Mouse (Mus musculus): ENCODE results near the gene Rnd1. TPM values are rescaled to one million over a fixed set of nuclear protein-coding genes. Genes with fewer than 3 reads are reported as not detected.

The Rnd1 gene
- polyA plus RNA-seq, 1 experiment from 2014 or later = 16.4 TPM

GRCm38 (mm10) chr15:98648071-98648470, 29.2 kb downstream of the Rnd1 start:
- Histone ChIP-seq H3K36me3 (ENCODE audit: control insufficient read depth, insufficient read depth) (peaks cover 61% of the 10 kb centered on the region), H3K4me1 (replicated peaks; ENCODE audit: control insufficient read depth, insufficient read depth, low read length) (no peaks in the 10 kb centered on the region), H3K27ac (ENCODE audit: low read length) (no peak overlapping the region), H3K9ac (replicated peaks; ENCODE audit: low read depth, low read length) (no peak overlapping the region), H3K4me2 (ENCODE audit: low read length) (no peak overlapping the region), H3K9me3 (ENCODE audit: control insufficient read depth, low read length) (no peaks in the 10 kb centered on the region), H3K4me3 (replicated peaks; ENCODE audit: low read length) (no peak overlapping the region), H3K27me3 (replicated peaks; ENCODE audit: control insufficient read depth, insufficient read depth, low read length) (no peaks in the 10 kb centered on the region)
- 70% methylated on average over 3 of the region's 3 CpGs for WGBS
- ATAC-seq = no peak

- 90% methylated on average over 10 of the region's 10 CpGs for WGBS
- Histone ChIP-seq H3K4me3 (replicated peaks; ENCODE audit: low read length) (no peak overlapping the region), H3K27ac (ENCODE audit: low read length) (no peak overlapping the region), H3K27me3 (replicated peaks; ENCODE audit: control insufficient read depth, insufficient read depth, low read length) (no peaks in the 10 kb centered on the region), H3K9me3 (ENCODE audit: control insufficient read depth, low read length) (no peaks in the 10 kb centered on the region), H3K36me3 (ENCODE audit: control insufficient read depth, insufficient read depth) (peaks cover 61% of the 10 kb centered on the region), H3K4me1 (replicated peaks; ENCODE audit: control insufficient read depth, insufficient read depth, low read length) (no peaks in the 10 kb centered on the region), H3K4me2 (ENCODE audit: low read length) (no peak overlapping the region), H3K9ac (replicated peaks; ENCODE audit: low read depth, low read length) (no peak overlapping the region)
- ATAC-seq = no peak
Observed at GRCm38 (mm10) chr15:98647308-98647707, 30.0 kb downstream of the Rnd1 start.

GRCm38 (mm10) chr15:98646737-98647136, 30.5 kb downstream of the Rnd1 start:
- Histone ChIP-seq H3K36me3 (ENCODE audit: control insufficient read depth, insufficient read depth) (peaks cover 60% of the 10 kb centered on the region), H3K27me3 (replicated peaks; ENCODE audit: control insufficient read depth, insufficient read depth, low read length) (no peaks in the 10 kb centered on the region), H3K27ac (ENCODE audit: low read length) (no peak overlapping the region), H3K9ac (replicated peaks; ENCODE audit: low read depth, low read length) (no peak overlapping the region), H3K4me1 (replicated peaks; ENCODE audit: control insufficient read depth, insufficient read depth, low read length) (no peaks in the 10 kb centered on the region), H3K4me3 (replicated peaks; ENCODE audit: low read length) (no peak overlapping the region), H3K9me3 (ENCODE audit: control insufficient read depth, low read length) (no peaks in the 10 kb centered on the region), H3K4me2 (ENCODE audit: low read length) (no peak overlapping the region)
- 73% methylated on average over 8 of the region's 8 CpGs for WGBS
- ATAC-seq = peak; percentile 9; the same call in 1 of the 2 replicates

GRCm38 (mm10) chr15:98645057-98646026, 31.9 kb downstream of the Rnd1 start:
- H3K4me2 ChIP-seq (ENCODE audit: low read length) = no peak overlapping the region
- no peaks in the 10 kb centered on the region for H3K4me1 ChIP-seq (replicated peaks; ENCODE audit: control insufficient read depth, insufficient read depth, low read length)
- no peaks in the 10 kb centered on the region for H3K27me3 ChIP-seq (replicated peaks; ENCODE audit: control insufficient read depth, insufficient read depth, low read length)
- ATAC-seq = no peak; the same call in none of the 2 replicates
- H3K9ac ChIP-seq (replicated peaks; ENCODE audit: low read depth, low read length) = no peak overlapping the region
- WGBS = 90% methylated on average over 24 of the region's 24 CpGs
- no peaks in the 10 kb centered on the region for H3K9me3 ChIP-seq (ENCODE audit: control insufficient read depth, low read length)
- H3K36me3 ChIP-seq (ENCODE audit: control insufficient read depth, insufficient read depth) = peaks cover 60% of the 10 kb centered on the region
- no peak overlapping the region for H3K4me3 ChIP-seq (replicated peaks; ENCODE audit: low read length)
- no peak overlapping the region for H3K27ac ChIP-seq (ENCODE audit: low read length)

- Histone ChIP-seq H3K4me1 (replicated peaks; ENCODE audit: control insufficient read depth, insufficient read depth, low read length) (no peaks in the 10 kb centered on the region), H3K9me3 (ENCODE audit: control insufficient read depth, low read length) (no peaks in the 10 kb centered on the region), H3K4me2 (ENCODE audit: low read length) (no peak overlapping the region), H3K9ac (replicated peaks; ENCODE audit: low read depth, low read length) (no peak overlapping the region), H3K27ac (ENCODE audit: low read length) (no peak overlapping the region), H3K27me3 (replicated peaks; ENCODE audit: control insufficient read depth, insufficient read depth, low read length) (no peaks in the 10 kb centered on the region), H3K4me3 (replicated peaks; ENCODE audit: low read length) (no peak overlapping the region), H3K36me3 (ENCODE audit: control insufficient read depth, insufficient read depth) (peaks cover 55% of the 10 kb centered on the region)
- 88% methylated on average over 12 of the region's 12 CpGs for WGBS
- ATAC-seq = no peak
Observed at GRCm38 (mm10) chr15:98644406-98644805, 32.9 kb downstream of the Rnd1 start.

GRCm38 (mm10) chr15:98640157-98640556, 37.1 kb downstream of the Rnd1 start:
- Histone ChIP-seq H3K4me3 (replicated peaks; ENCODE audit: low read length) (no peak overlapping the region), H3K27me3 (replicated peaks; ENCODE audit: control insufficient read depth, insufficient read depth, low read length) (no peaks in the 10 kb centered on the region), H3K4me2 (ENCODE audit: low read length) (no peak overlapping the region), H3K9ac (replicated peaks; ENCODE audit: low read depth, low read length) (no peak overlapping the region), H3K27ac (ENCODE audit: low read length) (no peak overlapping the region), H3K36me3 (ENCODE audit: control insufficient read depth, insufficient read depth) (peaks cover 34% of the 10 kb centered on the region), H3K4me1 (replicated peaks; ENCODE audit: control insufficient read depth, insufficient read depth, low read length) (peaks cover 24% of the 10 kb centered on the region), H3K9me3 (ENCODE audit: control insufficient read depth, low read length) (no peaks in the 10 kb centered on the region)
- ATAC-seq = no peak
- 24% methylated on average over 8 of the region's 8 CpGs for WGBS

GRCm38 (mm10) chr15:98637155-98637554, 40.1 kb downstream of the Rnd1 start:
- WGBS = 31% methylated on average over 3 of the region's 3 CpGs
- H3K9ac ChIP-seq (replicated peaks; ENCODE audit: low read depth, low read length) = no peak overlapping the region; the same call in 1 of the 2 replicates
- no peaks in the 10 kb centered on the region for H3K27me3 ChIP-seq (replicated peaks; ENCODE audit: control insufficient read depth, insufficient read depth, low read length)
- H3K4me3 ChIP-seq (replicated peaks; ENCODE audit: low read length) = no peak overlapping the region; the same call in 1 of the 2 replicates
- peaks cover 15% of the 10 kb centered on the region for H3K36me3 ChIP-seq (ENCODE audit: control insufficient read depth, insufficient read depth)
- ATAC-seq = no peak
- no peak overlapping the region for H3K27ac ChIP-seq (ENCODE audit: low read length)
- H3K4me1 ChIP-seq (replicated peaks; ENCODE audit: control insufficient read depth, insufficient read depth, low read length) = peaks cover 35% of the 10 kb centered on the region
- H3K9me3 ChIP-seq (ENCODE audit: control insufficient read depth, low read length) = no peaks in the 10 kb centered on the region
- H3K4me2 ChIP-seq (ENCODE audit: low read length) = peak overlapping the region; percentile 75

- Histone ChIP-seq H3K9ac (replicated peaks; ENCODE audit: low read depth, low read length) (peak overlapping the region; percentile 95), H3K4me1 (replicated peaks; ENCODE audit: control insufficient read depth, insufficient read depth, low read length) (peaks cover 41% of the 10 kb centered on the region), H3K4me2 (ENCODE audit: low read length) (peak overlapping the region; percentile 75), H3K36me3 (ENCODE audit: control insufficient read depth, insufficient read depth) (peaks cover 11% of the 10 kb centered on the region; the same call in 1 of the 2 replicates), H3K4me3 (replicated peaks; ENCODE audit: low read length) (peak overlapping the region; percentile 73), H3K27ac (ENCODE audit: low read length) (no peak overlapping the region), H3K27me3 (replicated peaks; ENCODE audit: control insufficient read depth, insufficient read depth, low read length) (no peaks in the 10 kb centered on the region), H3K9me3 (ENCODE audit: control insufficient read depth, low read length) (no peaks in the 10 kb centered on the region)
- peak; percentile 18; the same call in 1 of the 2 replicates for ATAC-seq
- WGBS = 30% methylated on average over 5 of the region's 5 CpGs
Observed at GRCm38 (mm10) chr15:98636517-98636916, 40.7 kb downstream of the Rnd1 start.

- Histone ChIP-seq H3K36me3 (ENCODE audit: control insufficient read depth, insufficient read depth) (peaks cover 3% of the 10 kb centered on the region; the same call in 1 of the 2 replicates), H3K27ac (ENCODE audit: low read length) (peak overlapping the region; percentile 98), H3K4me3 (replicated peaks; ENCODE audit: low read length) (peak overlapping the region; percentile 73), H3K4me2 (ENCODE audit: low read length) (peak overlapping the region; percentile 75), H3K9ac (replicated peaks; ENCODE audit: low read depth, low read length) (peak overlapping the region; percentile 95), H3K9me3 (ENCODE audit: control insufficient read depth, low read length) (no peaks in the 10 kb centered on the region), H3K27me3 (replicated peaks; ENCODE audit: control insufficient read depth, insufficient read depth, low read length) (peaks cover 5% of the 10 kb centered on the region; the same call in 1 of the 2 replicates), H3K4me1 (replicated peaks; ENCODE audit: control insufficient read depth, insufficient read depth, low read length) (peaks cover 45% of the 10 kb centered on the region)
- no peak; the same call in 1 of the 2 replicates for ATAC-seq
- WGBS = under 1% methylated on average over 21 of the region's 21 CpGs
Observed at GRCm38 (mm10) chr15:98635291-98635841, 41.9 kb downstream of the Rnd1 start.

Measured in forebrain, embryonic 16.5 days (tissue).